Mouse (Mus musculus): ENCODE results near the gene S100a5. TPM values are rescaled to one million over a fixed set of nuclear protein-coding genes. Genes with fewer than 3 reads are reported as not detected.

S100a5 gene
- polyA plus RNA-seq, 1 experiment from 2014 or later: not detected

DNA sequence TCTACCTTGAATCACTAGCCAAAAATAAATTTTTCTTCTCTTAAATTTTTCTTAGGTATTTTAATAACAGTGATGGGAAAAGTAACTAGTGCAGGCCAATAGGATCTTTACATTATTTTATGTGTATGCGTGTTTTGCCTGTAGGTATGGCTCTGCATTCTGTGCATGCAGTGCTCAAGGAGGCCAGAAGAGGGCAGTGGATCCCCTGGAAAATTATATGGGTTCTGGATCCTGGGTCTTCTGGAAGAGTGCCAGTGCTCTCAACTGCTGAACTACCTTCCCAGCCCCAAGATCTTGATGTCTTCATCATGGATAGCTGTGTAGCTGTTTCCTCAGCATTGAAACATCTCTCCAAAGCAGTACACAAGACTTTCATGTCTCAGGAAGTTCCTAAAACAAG, 26.2 kb upstream of the S100a5 start:
- no peaks in the 10 kb centered on the region for H3K36me3 ChIP-seq (ENCODE audit: insufficient read depth)

DNA sequence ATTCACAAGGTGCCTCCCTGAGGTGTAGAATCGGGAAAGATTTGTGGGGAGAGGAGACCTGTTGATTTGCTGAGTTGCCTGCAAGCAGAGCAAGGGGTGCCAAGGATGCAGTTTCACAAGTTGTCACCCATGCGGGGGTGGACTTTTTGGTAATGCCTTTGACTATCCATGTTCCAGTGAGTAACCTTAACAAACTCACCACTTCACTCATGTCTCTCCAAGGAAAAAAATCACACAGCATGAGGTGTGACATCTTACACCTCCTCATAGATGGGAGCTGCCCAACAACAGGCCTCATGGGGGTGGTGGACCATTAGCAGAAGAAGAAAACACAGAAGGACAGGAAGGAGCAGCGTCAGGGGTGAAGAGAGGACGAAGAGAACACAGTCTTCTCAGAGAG, 25.8 kb upstream of the S100a5 start:
- TF ChIP-seq CTCF (IDR thresholded peaks at IDR 0.05; ENCODE audit: low read depth): no peak
- 79% methylated on average over 4 of the region's 4 CpGs for WGBS

More for the DNA sequence above, 26.2 kb upstream of the S100a5 start:
- DNase-seq: peak; percentile 15
- Histone ChIP-seq H3K4me2 (no peak overlapping the region), H3K4me1 (ENCODE audit: insufficient read depth) (0 out of 2 replicates have a peak, but pooled peaks cover 2% of the 10 kb centered on the region), H3K9me3 (ENCODE audit: low read depth, low read length) (no peaks in the 10 kb centered on the region), H3K27me3 (ENCODE audit: insufficient read depth, low read length) (no peaks in the 10 kb centered on the region), H3K4me3 (ENCODE audit: low read depth, low read length) (no peak overlapping the region), H3K9ac (no peak overlapping the region), H3K27ac (ENCODE audit: low read depth) (no peak overlapping the region)
- ATAC-seq (ENCODE audit: insufficient read depth): no peak
- TF ChIP-seq CTCF (IDR thresholded peaks at IDR 0.05; ENCODE audit: low read depth): peak; percentile 38
- 88% methylated on average over 1 of the region's 1 CpGs for WGBS

DNA sequence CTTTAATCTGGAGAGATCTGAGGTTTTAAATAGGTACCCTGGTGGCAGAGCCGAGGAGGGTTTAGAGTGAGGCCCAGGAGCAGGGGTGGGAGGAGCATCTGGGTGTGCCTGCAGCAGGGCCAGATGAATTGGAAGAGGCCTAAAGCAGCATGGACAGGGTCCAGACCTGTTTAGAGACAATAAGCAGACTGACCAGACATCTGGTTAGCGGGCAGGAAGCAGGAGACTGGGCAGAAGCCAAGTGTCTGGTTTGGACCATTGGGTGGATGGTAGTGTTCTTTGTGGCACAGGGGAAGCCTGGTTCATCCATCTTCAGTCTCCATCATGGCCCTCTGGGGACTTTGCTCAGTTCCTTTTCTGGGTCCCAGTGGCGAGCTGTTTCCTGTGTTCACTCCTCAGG, 24.4 kb upstream of the S100a5 start:
- H3K4me1 ChIP-seq (ENCODE audit: insufficient read depth): 0 out of 2 replicates have a peak, but pooled peaks cover 4% of the 10 kb centered on the region
- ATAC-seq (ENCODE audit: insufficient read depth) (no peak), DNase-seq (no peak)
- H3K27me3 ChIP-seq (ENCODE audit: insufficient read depth, low read length): no peaks in the 10 kb centered on the region
- no peak for TF ChIP-seq CTCF (IDR thresholded peaks at IDR 0.05; ENCODE audit: low read depth)
- no peak overlapping the region for H3K9ac ChIP-seq
- H3K4me3 ChIP-seq (ENCODE audit: low read depth, low read length): no peak overlapping the region
- 60% methylated on average over 3 of the region's 3 CpGs for WGBS
- H3K36me3 ChIP-seq (ENCODE audit: insufficient read depth): no peaks in the 10 kb centered on the region
- H3K4me2 ChIP-seq: no peak overlapping the region
- no peaks in the 10 kb centered on the region for H3K9me3 ChIP-seq (ENCODE audit: low read depth, low read length)
- no peak overlapping the region for H3K27ac ChIP-seq (ENCODE audit: low read depth)

More for the DNA sequence above, 25.8 kb upstream of the S100a5 start:
- Histone ChIP-seq H3K27me3 (ENCODE audit: insufficient read depth, low read length) (no peaks in the 10 kb centered on the region), H3K9me3 (ENCODE audit: low read depth, low read length) (no peaks in the 10 kb centered on the region), H3K4me1 (ENCODE audit: insufficient read depth) (0 out of 2 replicates have a peak, but pooled peaks cover 4% of the 10 kb centered on the region), H3K36me3 (ENCODE audit: insufficient read depth) (no peaks in the 10 kb centered on the region), H3K27ac (ENCODE audit: low read depth) (no peak overlapping the region), H3K4me3 (ENCODE audit: low read depth, low read length) (no peak overlapping the region), H3K4me2 (no peak overlapping the region), H3K9ac (no peak overlapping the region)
- DNase-seq (no peak), ATAC-seq (ENCODE audit: insufficient read depth) (no peak)

DNA sequence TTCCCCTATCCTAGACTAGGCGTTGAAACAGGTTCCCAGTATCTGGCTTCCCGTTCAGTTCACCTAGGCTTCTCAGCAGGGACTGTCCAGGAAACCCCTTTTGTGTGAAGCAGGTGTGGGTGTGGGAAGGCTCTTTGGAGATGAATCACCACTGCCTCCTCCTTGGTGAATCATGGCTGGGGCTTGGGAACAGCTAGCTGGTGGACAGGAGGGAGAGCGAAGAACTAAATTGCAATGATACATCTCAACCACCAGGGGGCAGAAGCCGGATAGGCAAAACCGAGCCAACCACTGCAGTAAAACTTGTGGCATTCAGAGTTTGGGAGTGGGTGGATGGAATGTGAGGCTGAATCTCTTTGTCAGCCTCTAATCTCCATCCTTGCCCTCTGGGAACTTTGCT, 22.7 kb upstream of the S100a5 start:
- Histone ChIP-seq H3K27ac (ENCODE audit: low read depth) (no peak overlapping the region), H3K9me3 (ENCODE audit: low read depth, low read length) (no peaks in the 10 kb centered on the region), H3K4me3 (ENCODE audit: low read depth, low read length) (no peak overlapping the region), H3K9ac (no peak overlapping the region), H3K36me3 (ENCODE audit: insufficient read depth) (no peaks in the 10 kb centered on the region), H3K4me1 (ENCODE audit: insufficient read depth) (0 out of 2 replicates have a peak, but pooled peaks cover 4% of the 10 kb centered on the region), H3K4me2 (no peak overlapping the region), H3K27me3 (ENCODE audit: insufficient read depth, low read length) (no peaks in the 10 kb centered on the region)
- 30% methylated on average over 5 of the region's 5 CpGs for WGBS
- peak; percentile 93 for TF ChIP-seq CTCF (IDR thresholded peaks at IDR 0.05; ENCODE audit: low read depth)
- DNase-seq (peak; percentile 86), ATAC-seq (ENCODE audit: insufficient read depth) (peak; percentile 67)

DNA sequence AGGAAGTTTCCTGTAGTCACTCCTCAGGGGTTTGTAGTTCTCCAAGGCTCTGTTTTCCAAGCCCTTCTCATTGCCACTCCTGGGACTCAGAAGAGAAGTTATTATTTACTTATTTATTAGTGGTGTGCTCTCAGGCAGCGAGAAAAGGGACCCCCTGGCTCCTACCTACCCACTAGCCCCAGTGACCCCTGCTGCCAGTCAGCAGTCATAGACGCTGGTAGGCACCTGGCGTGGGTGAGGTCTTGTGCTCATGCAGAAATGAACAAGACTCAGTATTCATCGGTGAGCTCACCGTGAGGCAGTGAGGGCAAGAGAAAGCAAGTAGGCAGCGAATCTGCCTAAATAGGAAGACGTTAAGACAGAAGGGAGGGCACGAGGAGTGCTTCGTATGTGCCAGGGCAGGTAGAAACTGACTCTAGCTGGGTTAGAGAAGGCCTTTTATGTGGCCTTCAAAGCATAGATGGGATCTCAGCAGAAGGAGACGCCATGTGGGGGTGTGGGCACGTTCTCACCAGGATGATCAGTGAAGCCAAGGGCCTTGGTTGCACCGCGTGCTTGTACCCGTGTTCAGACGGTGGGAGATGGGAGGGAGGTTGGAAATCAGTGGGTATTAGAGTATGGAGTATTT, 22.2 kb upstream of the S100a5 start:
- H3K4me2 ChIP-seq: no peak overlapping the region
- 81% methylated on average over 15 of the region's 15 CpGs for WGBS
- DNase-seq (no peak), ATAC-seq (ENCODE audit: insufficient read depth) (no peak)
- 0 out of 2 replicates have a peak, but pooled peaks cover 4% of the 10 kb centered on the region for H3K4me1 ChIP-seq (ENCODE audit: insufficient read depth)
- no peaks in the 10 kb centered on the region for H3K27me3 ChIP-seq (ENCODE audit: insufficient read depth, low read length)
- no peaks in the 10 kb centered on the region for H3K9me3 ChIP-seq (ENCODE audit: low read depth, low read length)
- no peaks in the 10 kb centered on the region for H3K36me3 ChIP-seq (ENCODE audit: insufficient read depth)
- no peak overlapping the region for H3K9ac ChIP-seq
- H3K4me3 ChIP-seq (ENCODE audit: low read depth, low read length): no peak overlapping the region
- no peak for TF ChIP-seq CTCF (IDR thresholded peaks at IDR 0.05; ENCODE audit: low read depth)
- no peak overlapping the region; the same call in 1 of the 2 replicates for H3K27ac ChIP-seq (ENCODE audit: low read depth)

DNA sequence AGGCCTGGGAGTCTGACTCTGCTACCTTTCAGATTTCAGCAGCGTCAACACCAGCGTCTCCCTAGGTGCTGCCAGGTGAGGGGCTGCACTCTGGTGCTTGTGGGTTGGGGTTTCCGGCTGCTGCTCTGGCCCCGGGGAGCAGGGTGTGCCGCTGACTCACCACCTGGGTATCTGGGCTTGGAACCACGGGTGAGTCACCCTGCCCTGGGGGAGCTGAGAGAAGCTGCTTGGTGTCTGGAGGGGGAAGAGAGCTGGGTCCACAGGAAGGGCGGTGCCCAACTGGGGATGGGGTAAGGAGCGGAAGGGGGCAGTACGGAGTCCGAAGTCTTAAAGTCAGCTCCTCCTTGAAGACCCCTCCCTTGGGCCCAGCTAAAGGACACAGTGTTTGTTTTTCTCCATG, 21.4 kb upstream of the S100a5 start:
- Histone ChIP-seq H3K4me1 (ENCODE audit: insufficient read depth) (0 out of 2 replicates have a peak, but pooled peaks cover 4% of the 10 kb centered on the region), H3K9ac (no peak overlapping the region), H3K36me3 (ENCODE audit: insufficient read depth) (no peaks in the 10 kb centered on the region), H3K27me3 (ENCODE audit: insufficient read depth, low read length) (no peaks in the 10 kb centered on the region), H3K27ac (ENCODE audit: low read depth) (no peak overlapping the region; the same call in 1 of the 2 replicates), H3K9me3 (ENCODE audit: low read depth, low read length) (no peaks in the 10 kb centered on the region), H3K4me2 (no peak overlapping the region), H3K4me3 (ENCODE audit: low read depth, low read length) (no peak overlapping the region)
- DNase-seq (peak; percentile 35), ATAC-seq (ENCODE audit: insufficient read depth) (peak; percentile 59)
- no peak for TF ChIP-seq CTCF (IDR thresholded peaks at IDR 0.05; ENCODE audit: low read depth)
- WGBS: 52% methylated on average over 10 of the region's 10 CpGs

DNA sequence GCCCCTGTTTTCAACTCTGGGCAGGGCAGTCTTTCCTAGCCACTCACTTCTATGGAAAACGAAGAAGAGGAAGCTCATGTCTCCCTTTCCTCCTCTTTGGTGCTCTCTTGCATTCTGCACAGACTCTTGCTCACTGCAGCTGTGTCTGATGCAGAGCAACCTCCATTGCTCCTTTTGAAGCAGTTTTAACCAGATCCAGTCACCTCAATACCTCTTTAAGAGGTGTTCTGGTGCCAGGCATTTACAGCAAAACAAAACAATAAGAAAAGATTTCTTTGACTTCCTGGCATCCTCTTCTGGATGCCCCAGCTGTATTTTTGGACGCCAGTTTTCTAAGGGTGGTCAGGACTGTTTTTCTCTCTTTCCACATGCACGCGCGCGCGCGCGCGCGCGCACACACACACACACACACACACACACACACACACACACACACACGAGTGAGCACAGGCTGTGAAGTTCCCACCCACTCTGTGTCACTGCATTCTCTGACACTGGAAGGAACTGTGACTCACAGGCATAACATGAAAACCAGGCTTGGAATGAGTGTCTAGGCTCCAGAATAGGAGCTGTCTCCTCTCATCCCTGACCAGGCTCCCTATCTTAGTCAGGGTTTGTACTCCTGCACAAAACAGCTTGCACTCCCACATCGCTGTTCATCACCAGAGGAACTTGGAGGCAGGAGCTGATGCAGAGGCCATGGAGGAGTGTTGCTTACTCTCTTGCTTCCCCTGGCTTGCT, 20.8 kb upstream of the S100a5 start:
- no peak for ATAC-seq (ENCODE audit: insufficient read depth)
- WGBS: 82% methylated on average over 14 of the region's 14 CpGs
- H3K9ac ChIP-seq: no peak overlapping the region
- H3K27ac ChIP-seq (ENCODE audit: low read depth): no peak overlapping the region
- DNase-seq: no peak
- H3K4me2 ChIP-seq: no peak overlapping the region
- H3K27me3 ChIP-seq (ENCODE audit: insufficient read depth, low read length): no peaks in the 10 kb centered on the region
- no peaks in the 10 kb centered on the region for H3K9me3 ChIP-seq (ENCODE audit: low read depth, low read length)
- no peak for TF ChIP-seq CTCF (IDR thresholded peaks at IDR 0.05; ENCODE audit: low read depth)
- H3K4me1 ChIP-seq (ENCODE audit: insufficient read depth): 0 out of 2 replicates have a peak, but pooled peaks cover 4% of the 10 kb centered on the region
- no peaks in the 10 kb centered on the region for H3K36me3 ChIP-seq (ENCODE audit: insufficient read depth)
- H3K4me3 ChIP-seq (ENCODE audit: low read depth, low read length): no peak overlapping the region
